Mouse (Mus musculus) right cerebral cortex, postnatal 14 days (tissue): ENCODE measurements at regions not wholly inside any gene's neighbourhood (a gene's known extent, or its start where the extent isn't known, plus 50 kb on each side); places are given as distances from the start of the nearest gene placed in this dataset.

ENCODE experiments used
- DNase-seq: peaks from one replicate; pipeline ENCODE4 v3.0.0; 2022

DNA sequence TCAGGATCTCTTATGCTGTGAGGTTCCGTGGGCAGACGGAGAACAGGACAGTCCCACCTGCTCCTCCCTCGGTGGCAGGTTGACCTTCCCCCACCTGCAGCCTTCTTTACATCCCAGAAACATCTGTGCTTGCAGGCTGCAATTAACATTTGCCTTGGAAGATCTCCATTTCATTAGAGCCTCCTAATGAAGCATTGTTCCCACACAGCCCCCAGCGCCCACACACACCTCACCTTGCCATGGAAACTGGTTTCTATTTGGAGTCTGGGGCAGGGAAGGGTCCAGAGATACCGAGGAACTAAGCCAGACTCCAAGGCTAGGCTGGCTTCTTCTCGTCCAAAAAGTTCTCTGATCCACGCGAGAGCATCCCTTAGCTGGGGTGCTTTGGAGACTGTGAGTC is 56.6 kb upstream of the Rpl38 start:
- no peak for DNase-seq

- no peak for DNase-seq
Observed at GRCm38 (mm10) chr11:114608009-114608408, 60.3 kb upstream of the Rpl38 start.

DNA sequence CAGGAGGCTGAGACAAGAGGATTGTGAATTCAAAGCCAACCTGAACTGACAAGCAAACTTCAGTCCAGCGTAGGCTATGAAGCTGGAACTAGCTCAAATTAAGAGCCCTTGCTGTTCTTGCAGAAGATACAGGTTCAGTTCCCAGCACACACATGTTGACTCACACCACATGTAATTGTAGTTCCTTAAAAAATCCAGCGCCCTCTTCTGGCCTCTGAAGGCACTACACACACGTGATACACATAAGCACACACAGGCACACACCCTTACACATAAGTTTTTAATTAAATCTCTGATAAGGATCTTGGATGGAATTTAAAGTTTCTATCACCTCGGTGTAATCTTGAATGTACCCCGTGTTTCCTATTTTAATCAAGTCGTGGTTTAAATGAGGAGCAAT is 65.2 kb upstream of the Rpl38 start:
- no peak for DNase-seq

DNA sequence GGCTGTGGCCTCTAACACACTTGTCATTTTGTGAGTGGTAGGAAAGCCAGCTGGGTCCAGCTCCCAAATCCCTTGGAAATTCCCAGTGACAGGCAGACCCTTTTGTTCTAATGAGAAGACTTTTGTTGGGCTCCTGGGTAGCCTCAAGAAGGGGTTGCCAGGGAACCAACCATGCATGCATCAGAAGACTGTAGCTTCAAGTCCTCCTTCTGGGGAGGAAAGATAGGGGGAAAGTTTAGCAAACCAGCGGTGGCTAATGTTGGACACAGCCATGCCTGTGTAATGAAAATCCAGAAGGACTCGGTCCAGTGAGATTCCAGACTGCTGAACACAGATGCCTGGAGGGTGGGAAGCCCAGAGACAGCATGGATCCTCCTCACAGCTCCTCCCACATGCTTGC is 71.1 kb upstream of the Rpl38 start:
- DNase-seq, result no peak

GRCm38 (mm10) chr11:114592961-114593360 is 75.4 kb upstream of the Rpl38 start:
- no peak for DNase-seq

- no peak for DNase-seq
Observed at GRCm38 (mm10) chr11:114588554-114588953, 79.8 kb upstream of the Rpl38 start.

DNA sequence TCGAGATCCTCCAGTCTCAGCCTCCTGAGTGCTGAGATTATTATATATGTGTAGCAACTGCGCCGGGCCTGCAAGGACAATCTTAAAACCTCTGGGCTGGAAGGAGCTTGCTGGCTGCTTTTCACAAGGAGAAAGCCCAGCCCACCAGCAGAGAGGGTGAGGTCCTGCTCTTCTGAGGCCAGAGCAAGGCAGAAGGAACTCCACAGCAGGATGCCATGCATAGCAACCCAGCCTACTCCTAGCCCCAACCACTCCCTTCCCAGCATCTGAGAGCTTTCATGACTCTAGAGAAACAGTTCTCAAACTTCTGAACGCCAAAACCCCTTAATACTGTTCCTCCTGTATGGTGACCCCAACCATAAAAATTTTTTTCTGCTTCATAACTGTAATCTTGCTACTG is 80.3 kb upstream of the Rpl38 start:
- no peak for DNase-seq

- no peak for DNase-seq
Observed at GRCm38 (mm10) chr11:114586400-114586799, 81.9 kb upstream of the Rpl38 start.

DNA sequence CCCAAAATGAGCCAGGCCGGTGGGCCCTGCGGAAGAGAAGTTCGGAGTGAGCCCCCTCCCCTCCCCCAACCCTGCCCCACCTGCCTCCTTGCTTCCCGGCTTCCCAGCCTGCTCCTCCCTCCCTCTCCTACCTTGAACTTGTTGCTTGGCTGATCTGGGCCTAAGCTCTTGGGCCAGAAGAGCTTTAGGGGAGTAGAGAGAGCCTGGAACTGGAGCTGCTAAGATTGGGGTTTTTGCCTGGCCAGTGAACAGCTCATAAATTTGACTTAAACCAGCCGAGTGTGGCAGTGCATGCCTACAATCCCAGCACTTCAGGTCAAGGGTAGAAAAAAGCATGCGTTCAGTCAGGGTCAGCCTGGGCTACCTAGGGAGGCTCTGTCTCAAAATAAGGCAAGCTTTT is 83.5 kb upstream of the Rpl38 start:
- DNase-seq, result no peak

DNA sequence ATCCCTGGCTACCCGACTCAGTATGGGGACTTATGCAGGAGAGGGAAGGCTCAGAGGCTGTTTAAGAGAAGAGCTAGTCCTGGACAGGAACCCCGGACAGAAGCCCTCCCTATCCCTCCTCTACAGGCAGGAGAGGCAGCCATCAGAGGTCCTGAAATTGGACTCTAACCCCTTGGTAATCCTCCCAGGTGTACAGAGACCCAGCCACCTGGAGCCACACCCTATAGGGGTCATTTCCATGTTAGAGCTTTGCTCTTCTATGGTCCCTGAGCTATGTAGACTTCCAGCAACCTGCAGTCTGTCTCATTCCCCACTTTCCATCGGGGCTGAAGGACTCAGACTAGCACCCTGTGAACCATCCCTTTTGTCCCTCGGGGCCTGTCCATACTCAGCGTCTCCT is 84.2 kb upstream of the Rpl38 start:
- DNase-seq, result no peak

- no peak for DNase-seq
Observed at GRCm38 (mm10) chr11:114579986-114580385, 88.3 kb upstream of the Rpl38 start.

DNA sequence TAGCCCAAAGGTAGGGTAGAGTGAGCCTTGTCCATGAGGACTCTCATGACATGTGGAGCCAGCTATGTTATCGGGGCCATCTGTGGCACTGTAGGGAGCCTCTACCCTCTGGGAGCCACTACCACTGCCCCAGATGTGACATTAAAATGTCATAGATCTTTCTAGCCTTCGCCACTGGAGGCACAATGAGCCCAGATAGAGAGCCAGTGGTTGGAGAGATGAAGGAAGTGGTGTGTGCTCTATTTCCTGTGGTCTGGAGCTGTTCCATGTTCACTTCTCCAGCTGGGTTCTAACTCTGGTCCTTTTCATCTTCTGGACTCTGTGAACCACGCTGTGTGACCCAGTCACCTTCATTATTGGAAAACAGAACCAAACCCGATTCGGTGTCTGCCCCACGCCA is 89.8 kb upstream of the Rpl38 start:
- no peak for DNase-seq

- DNase-seq, result no peak
Observed at GRCm38 (mm10) chr11:114576803-114577202, 91.5 kb upstream of the Rpl38 start.

GRCm38 (mm10) chr11:114571144-114571869 is 97.0 kb upstream of the Rpl38 start:
- no peak for DNase-seq

GRCm38 (mm10) chr11:114570076-114570475 is 98.2 kb upstream of the Rpl38 start:
- DNase-seq, result no peak

GRCm38 (mm10) chr11:114567814-114568800 is 100.2 kb upstream of the Rpl38 start:
- DNase-seq, result no peak

GRCm38 (mm10) chr11:114567045-114567780 is 101.1 kb upstream of the Rpl38 start:
- no peak for DNase-seq

DNA sequence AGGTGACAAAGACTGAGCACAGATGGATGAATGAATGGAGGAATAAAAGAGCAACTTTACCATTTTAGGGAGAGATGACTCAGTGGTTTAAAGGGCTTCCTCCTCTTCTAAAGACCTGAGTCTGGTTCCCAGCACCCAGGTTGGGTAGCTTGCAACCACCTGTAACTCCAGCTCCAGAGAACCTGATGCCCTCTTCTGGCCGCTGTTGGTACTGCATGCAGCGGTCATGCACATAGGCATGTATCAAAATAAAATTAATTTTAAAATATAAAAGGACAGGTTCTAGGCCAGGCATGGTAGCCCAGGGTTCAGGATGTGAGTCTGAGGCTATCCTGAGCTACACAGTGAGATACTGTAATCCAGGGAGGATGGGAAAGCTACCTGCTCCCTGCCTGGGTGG is 103.4 kb upstream of the Rpl38 start:
- no peak for DNase-seq

DNA sequence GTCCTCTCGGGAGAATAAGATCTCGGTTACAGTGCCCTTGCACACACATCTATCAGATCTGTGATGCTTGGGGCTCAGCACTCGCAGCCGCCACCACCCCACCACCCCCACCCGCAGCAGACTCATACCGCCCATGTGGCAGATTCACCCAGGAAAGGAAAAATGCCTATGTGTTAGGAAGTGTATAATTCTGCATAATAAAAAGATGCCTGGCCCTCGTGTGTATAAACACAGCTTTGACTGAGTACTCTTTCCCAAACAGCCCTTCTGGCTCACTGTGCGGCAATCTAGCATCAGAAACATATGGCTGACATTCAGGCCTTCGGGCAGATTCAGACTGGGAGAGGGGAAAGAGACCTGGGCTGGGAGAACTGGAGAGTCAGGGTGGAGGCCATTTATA is 105.2 kb upstream of the Rpl38 start:
- no peak for DNase-seq

DNA sequence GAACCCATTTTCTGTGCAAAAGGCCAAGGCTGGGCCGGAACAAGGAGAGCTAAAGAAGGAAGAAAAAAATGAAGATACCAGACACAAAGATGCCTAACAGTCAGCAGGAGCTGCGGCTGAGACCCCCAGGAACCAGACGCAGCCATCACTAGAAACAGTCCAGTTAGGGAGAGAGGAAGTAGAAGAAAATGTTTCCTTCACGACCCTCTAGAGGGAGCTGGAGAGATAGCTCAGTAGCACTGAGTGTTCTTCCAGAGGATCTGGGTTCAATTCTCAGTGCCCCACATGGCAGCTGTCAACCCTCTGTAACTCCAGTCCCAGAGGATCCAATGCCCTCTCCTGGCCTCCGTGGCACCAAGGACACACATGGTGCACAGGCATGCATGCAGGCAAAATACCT is 113.7 kb upstream of the Rpl38 start:
- no peak for DNase-seq

- DNase-seq, result no peak
Observed at GRCm38 (mm10) chr11:114553992-114554391, 114.3 kb upstream of the Rpl38 start.

- no peak for DNase-seq
Observed at GRCm38 (mm10) chr11:114552176-114552575, 116.1 kb upstream of the Rpl38 start.

- DNase-seq, result no peak
Observed at GRCm38 (mm10) chr11:114551262-114551661, 117.1 kb upstream of the Rpl38 start.
